Mouse (Mus musculus) midbrain, postnatal 0 days (tissue): ENCODE measurements at regions not wholly inside any gene's neighbourhood (a gene's known extent, or its start where the extent isn't known, plus 50 kb on each side); places are given as distances from the start of the nearest gene placed in this dataset.

Experiments used
- ATAC-seq: fragments of 200-750 bp; cut with Nextera tagmentation; 2 replicates; pipeline ENCODE4 v1.8.0; 2017; ENCODE audit warnings: moderate number of reproducible peaks, mild to moderate bottlenecking, moderate TSS enrichment, moderate library complexity; ENCODE audit not compliant: low FRiP score
- DNase-seq: peaks from one replicate; pipeline ENCODE4 v3.0.0-alpha.2; 2015; ENCODE audit warnings: low spot score
- H3K27ac ChIP-seq: fragments of 300-500 bp; sonication (generic); 2 replicates; pipeline ENCODE4 v1.5.1; 2014; ENCODE audit warnings: low read depth, mild to moderate bottlenecking, low read length, mixed read lengths
- H3K27me3 ChIP-seq: fragments of 300-500 bp; sonication (generic); 2 replicates; pipeline ENCODE4 v1.6.1; 2014; ENCODE audit warnings: low read length, control low read depth, mixed read lengths; ENCODE audit not compliant: insufficient read depth
- H3K36me3 ChIP-seq: fragments of 300-500 bp; sonication (generic); 2 replicates; pipeline ENCODE4 v1.6.1; 2014; ENCODE audit warnings: low read length, control low read depth, mixed read lengths; ENCODE audit not compliant: insufficient read depth
- H3K4me1 ChIP-seq: fragments of 300-500 bp; sonication (generic); 2 replicates; pipeline ENCODE4 v1.6.1; 2014; ENCODE audit warnings: mild to moderate bottlenecking, control low read depth, antibody characterized with exemption, low read length, mixed read lengths; ENCODE audit not compliant: insufficient read depth
- H3K4me2 ChIP-seq: fragments of 300-500 bp; sonication (generic); 2 replicates; pipeline ENCODE4 v1.6.1; 2014; ENCODE audit warnings: low read depth, mild to moderate bottlenecking, low read length, mixed read lengths; ENCODE audit not compliant: poor library complexity, severe bottlenecking
- H3K4me3 ChIP-seq: fragments of 300-500 bp; sonication (generic); 2 replicates; pipeline ENCODE4 v1.5.1; 2014; ENCODE audit warnings: low read depth, mild to moderate bottlenecking, low read length, moderate library complexity
- H3K9ac ChIP-seq: fragments of 300-500 bp; sonication (generic); replicated peaks from 2 replicates; pipeline ENCODE4 v1.6.1; 2014; ENCODE audit warnings: mild to moderate bottlenecking, low read length, moderate library complexity, mixed read lengths; ENCODE audit not compliant: poor library complexity, severe bottlenecking
- H3K9me3 ChIP-seq: fragments of 300-500 bp; sonication (generic); 2 replicates; pipeline ENCODE4 v1.6.1; 2016; ENCODE audit warnings: low read length, control low read depth
- CTCF ChIP-seq: IDR thresholded peaks from 2 replicates; pipeline ENCODE4 v1.5.1; 2016; ENCODE audit warnings: antibody characterized with exemption, mild to moderate bottlenecking
- WGBS: fragments of 180-500 bp; shearing (Covaris S2); extraction: QIAGEN DNeasy Blood & Tissue Kit; methylation state at CpG from one replicate; pipeline ENCODE4 v1.1.7; 2014; 5-methylcytosine and 5-hydroxymethylcytosine counted together

DNA sequence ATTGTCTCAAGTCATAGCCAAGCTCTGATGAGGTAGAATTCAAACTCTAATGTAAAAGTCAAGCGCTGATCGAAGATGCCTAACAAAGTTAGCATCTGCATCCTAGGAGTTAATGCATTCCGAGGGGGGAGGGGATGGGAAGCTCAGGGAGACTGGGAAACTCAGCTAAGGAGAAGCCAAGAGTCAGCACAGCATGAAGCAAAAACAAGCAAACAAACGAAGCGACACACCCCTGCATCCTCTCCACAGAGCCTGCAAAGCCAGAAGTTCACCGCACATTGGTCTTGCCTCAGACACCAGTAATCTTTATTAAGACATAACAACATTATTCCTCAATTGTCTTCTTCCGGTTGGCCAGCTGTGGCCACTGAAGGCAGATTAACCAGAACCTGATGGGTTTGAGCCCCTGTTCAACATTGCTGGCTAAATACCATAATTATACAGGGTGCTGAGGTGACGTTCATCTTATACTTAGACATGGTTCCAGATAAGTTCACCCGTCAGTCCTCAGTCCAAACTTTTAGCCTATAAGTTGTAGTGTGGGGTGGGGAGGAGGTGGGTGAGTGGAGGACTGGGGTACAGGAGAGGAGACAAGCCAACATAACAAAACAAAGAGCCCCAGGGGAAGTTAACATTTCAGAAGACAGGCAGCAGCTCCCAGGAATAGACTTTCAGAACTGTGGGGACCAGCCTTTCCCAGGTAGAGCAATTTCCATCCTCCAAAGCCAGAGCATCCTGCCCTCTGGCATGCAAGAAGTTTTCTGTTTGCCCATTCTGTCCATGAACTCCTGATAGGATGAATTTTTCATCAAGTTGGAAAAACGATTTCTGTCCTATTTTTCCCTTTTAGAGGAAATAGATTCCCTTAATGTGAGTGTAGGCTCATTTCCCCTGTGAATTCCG, 213.3 kb upstream of the Gm5148 start:
- Histone ChIP-seq H3K4me1 (no peaks in the 10 kb centered on the region), H3K27me3 (no peaks in the 10 kb centered on the region), H3K4me3 (no peak overlapping the region), H3K9me3 (no peaks in the 10 kb centered on the region), H3K4me2 (no peak overlapping the region), H3K27ac (no peak overlapping the region), H3K36me3 (no peaks in the 10 kb centered on the region), H3K9ac (no peak overlapping the region)
- 39% methylated on average over 11 of the region's 11 CpGs for WGBS
- no peak for ATAC-seq
- no peak for DNase-seq
- no peak for TF ChIP-seq CTCF

- no peak overlapping the region for H3K4me2 ChIP-seq
- H3K36me3 ChIP-seq, result no peaks in the 10 kb centered on the region
- ATAC-seq (no peak), DNase-seq (no peak)
- no peaks in the 10 kb centered on the region for H3K27me3 ChIP-seq
- TF ChIP-seq CTCF, result no peak
- no peaks in the 10 kb centered on the region for H3K4me1 ChIP-seq
- no peak overlapping the region for H3K9ac ChIP-seq
- WGBS, result 68% methylated on average over 12 of the region's 12 CpGs
- H3K9me3 ChIP-seq, result no peaks in the 10 kb centered on the region
- H3K4me3 ChIP-seq, result no peak overlapping the region
- no peak overlapping the region for H3K27ac ChIP-seq
Observed at GRCm38 (mm10) chr3:37936251-37936931, 212.1 kb upstream of the Gm5148 start.

- H3K9ac ChIP-seq, result no peak overlapping the region
- H3K36me3 ChIP-seq, result no peaks in the 10 kb centered on the region
- no peaks in the 10 kb centered on the region for H3K9me3 ChIP-seq
- H3K4me3 ChIP-seq, result no peak overlapping the region
- H3K4me2 ChIP-seq, result no peak overlapping the region
- whole genome bisulfite sequencing, result 60% methylated on average over 10 of the region's 10 CpGs
- H3K4me1 ChIP-seq, result no peaks in the 10 kb centered on the region
- no peak overlapping the region for H3K27ac ChIP-seq
- no peaks in the 10 kb centered on the region for H3K27me3 ChIP-seq
- no peak for ATAC-seq
- no peak for TF ChIP-seq CTCF
- DNase-seq, result peak; percentile 44
Observed at GRCm38 (mm10) chr3:37934905-37935708, 210.8 kb upstream of the Gm5148 start.

DNA sequence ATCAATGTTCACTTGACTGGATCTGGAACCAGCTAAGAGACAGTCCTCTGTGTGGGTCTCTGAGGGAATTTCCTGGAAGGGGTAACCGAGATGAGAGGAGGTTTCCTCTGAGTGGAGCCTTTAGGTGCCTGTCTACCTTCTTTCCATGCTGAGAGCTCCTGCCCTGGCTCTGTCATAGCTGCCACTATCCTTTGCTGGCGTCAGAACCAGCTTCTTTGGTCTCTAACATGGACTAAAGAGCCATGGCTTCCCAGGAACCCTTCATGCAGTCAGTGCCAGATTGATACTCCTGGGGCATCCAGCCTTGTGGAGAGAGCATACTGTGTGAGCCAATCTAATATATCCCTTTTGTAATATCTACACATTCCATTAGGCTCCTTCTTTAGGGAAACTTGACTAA, 209.9 kb upstream of the Gm5148 start:
- no peak overlapping the region for H3K4me3 ChIP-seq
- no peak overlapping the region for H3K4me2 ChIP-seq
- no peaks in the 10 kb centered on the region for H3K36me3 ChIP-seq
- H3K27ac ChIP-seq, result no peak overlapping the region
- H3K9ac ChIP-seq, result no peak overlapping the region
- 75% methylated on average over 2 of the region's 2 CpGs for WGBS
- H3K4me1 ChIP-seq, result no peaks in the 10 kb centered on the region
- ATAC-seq (no peak), DNase-seq (no peak)
- no peaks in the 10 kb centered on the region for H3K27me3 ChIP-seq
- no peak for TF ChIP-seq CTCF
- no peaks in the 10 kb centered on the region for H3K9me3 ChIP-seq

GRCm38 (mm10) chr3:37928731-37929130, 204.4 kb upstream of the Gm5148 start:
- Histone ChIP-seq H3K9me3 (no peaks in the 10 kb centered on the region), H3K4me3 (no peak overlapping the region), H3K36me3 (no peaks in the 10 kb centered on the region), H3K27ac (no peak overlapping the region), H3K4me1 (no peaks in the 10 kb centered on the region), H3K9ac (no peak overlapping the region), H3K27me3 (no peaks in the 10 kb centered on the region), H3K4me2 (no peak overlapping the region)
- no peak for TF ChIP-seq CTCF
- no peak for ATAC-seq
- no peak for DNase-seq
- 90% methylated on average over 6 of the region's 6 CpGs for WGBS
